Mouse (Mus musculus) myocyte (in vitro differentiated cells): ENCODE results near the gene Gm38392. TPM values are rescaled to one million over a fixed set of nuclear protein-coding genes. Genes with fewer than 3 reads are reported as not detected.

Experiments
- H3K27me3 ChIP-seq: one replicate; pipeline ENCODE4 v1.6.1; 2011; ENCODE audit not compliant: control insufficient read depth, insufficient read depth, insufficient read length
- H3K36me3 ChIP-seq: one replicate; pipeline ENCODE4 v1.6.1; 2011; ENCODE audit not compliant: control insufficient read depth, insufficient read depth
- H3K4me2 ChIP-seq: one replicate; pipeline ENCODE4 v1.6.1; 2011; ENCODE audit warnings: low read depth, control low read depth
- H3K4me3 ChIP-seq: one replicate; pipeline ENCODE4 v1.5.1; 2011; ENCODE audit warnings: mild to moderate bottlenecking, control low read depth, moderate library complexity
- H3K79me2 ChIP-seq: one replicate; pipeline ENCODE4 v1.6.1; 2011; ENCODE audit not compliant: control insufficient read depth, insufficient read depth
- H3ac ChIP-seq: one replicate; pipeline ENCODE4 v1.6.1; 2011; ENCODE audit not compliant: control insufficient read depth, insufficient read length
- CEBPB ChIP-seq: IDR thresholded peaks from 2 replicates; pipeline ENCODE4 v1.6.1; 2011; ENCODE audit warnings: mild to moderate bottlenecking, moderate library complexity; ENCODE audit not compliant: poor library complexity, insufficient read depth, severe bottlenecking
- E2F4 ChIP-seq: IDR thresholded peaks from one replicate; pipeline ENCODE4 v1.6.1; 2011; ENCODE audit warnings: mild to moderate bottlenecking, control low read depth, moderate library complexity; ENCODE audit not compliant: insufficient read depth
- MAX ChIP-seq: IDR thresholded peaks from one replicate; pipeline ENCODE4 v1.6.1; 2011; ENCODE audit warnings: low read depth, mild to moderate bottlenecking, control low read depth
- MYOD1 ChIP-seq, 3 experiments: IDR thresholded peaks; one replicate each; pipeline ENCODE4 v1.6.1; 2011; ENCODE audit warnings: control low read depth in 2 of 3, low read depth in 2 of 3, mild to moderate bottlenecking in 2 of 3, moderate library complexity in 1 of 3; ENCODE audit not compliant: insufficient read length in 2 of 3, control insufficient read depth in 1 of 3
- MYOG ChIP-seq, 3 experiments: IDR thresholded peaks; one replicate each; pipeline ENCODE4 v1.6.1; 2011; ENCODE audit warnings: control low read depth in 2 of 3, low read depth in 2 of 3, mild to moderate bottlenecking in 2 of 3; ENCODE audit not compliant: insufficient read length in 2 of 3, control insufficient read depth in 1 of 3, insufficient read depth in 1 of 3
- POLR2A ChIP-seq: IDR thresholded peaks from one replicate; pipeline ENCODE4 v1.6.1; 2011; ENCODE audit warnings: low read depth, mild to moderate bottlenecking, control low read depth, moderate library complexity; ENCODE audit not compliant: insufficient read length
- POLR2AphosphoS2 ChIP-seq: IDR thresholded peaks from one replicate; pipeline ENCODE4 v1.6.1; 2011; ENCODE audit warnings: low read depth, control low read depth; ENCODE audit not compliant: insufficient read length
- REST ChIP-seq: IDR thresholded peaks from one replicate; pipeline ENCODE4 v1.6.1; 2011; ENCODE audit warnings: mild to moderate bottlenecking, control low read depth, moderate library complexity; ENCODE audit not compliant: insufficient read depth, insufficient read length
- SRF ChIP-seq: IDR thresholded peaks from one replicate; pipeline ENCODE4 v1.6.1; 2011; ENCODE audit warnings: low read depth; ENCODE audit not compliant: control insufficient read depth, insufficient read length
- TCF12 ChIP-seq: IDR thresholded peaks from one replicate; pipeline ENCODE4 v1.6.1; 2011; ENCODE audit warnings: mild to moderate bottlenecking, control low read depth; ENCODE audit not compliant: poor library complexity, insufficient read depth, severe bottlenecking
- TCF3 ChIP-seq: IDR thresholded peaks from one replicate; pipeline ENCODE4 v1.6.1; 2011; ENCODE audit warnings: low read depth, control low read depth; ENCODE audit not compliant: insufficient read length
- USF1 ChIP-seq: IDR thresholded peaks from one replicate; pipeline ENCODE4 v1.6.1; 2011; ENCODE audit warnings: low read depth, mild to moderate bottlenecking, control low read depth, moderate library complexity
- polyA plus RNA-seq: library from polyadenylated mRNA; unstranded; fragments of >200 nt; fragmentation: generic; extraction: Trizol; gene quantifications from one replicate; pipeline ENCODE4 v1.2.1, GENCODE M21; 2012; ENCODE audit warnings: missing spikeins

Gene Gm38392
- polyA plus RNA-seq, 1 experiment = 0.06 TPM

GRCm38 (mm10) chr3:88217679-88218078 lies 69.3 kb downstream of the Gm38392 start:
- H3K36me3 ChIP-seq = no peaks in the 10 kb centered on the region
- no peak overlapping the region for H3K4me2 ChIP-seq
- no peak overlapping the region for H3ac ChIP-seq
- H3K27me3 ChIP-seq = peaks cover 47% of the 10 kb centered on the region
- no peak overlapping the region for H3K4me3 ChIP-seq
- TF ChIP-seq TCF3 (no peak), USF1 (no peak), POLR2A (no peak), POLR2AphosphoS2 (no peak), E2F4 (no peak), REST (no peak), TCF12 (no peak), MYOG (IDR thresholded peaks at IDR 0.05; ENCODE audit: control insufficient read depth in 1 of 3, insufficient read depth in 1 of 3, insufficient read length in 2 of 3, low read depth in 2 of 3) (no peak), MYOD1 (IDR thresholded peaks at IDR 0.05; ENCODE audit: control insufficient read depth in 1 of 3, insufficient read length in 2 of 3, low read depth in 2 of 3) (no peak), CEBPB (no peak), MAX (no peak), SRF (no peak)
- H3K79me2 ChIP-seq = no peaks in the 10 kb centered on the region

GRCm38 (mm10) chr3:88216534-88217326 lies 70.3 kb downstream of the Gm38392 start:
- H3K4me2 ChIP-seq = no peak overlapping the region
- H3K36me3 ChIP-seq = no peaks in the 10 kb centered on the region
- no peak overlapping the region for H3ac ChIP-seq
- no peaks in the 10 kb centered on the region for H3K79me2 ChIP-seq
- no peak overlapping the region for H3K4me3 ChIP-seq
- no peak for TF ChIP-seq POLR2AphosphoS2
- TF ChIP-seq E2F4 = no peak
- no peak for TF ChIP-seq MYOD1 (IDR thresholded peaks at IDR 0.05; ENCODE audit: control insufficient read depth in 1 of 3, insufficient read length in 2 of 3, low read depth in 2 of 3)
- no peak for TF ChIP-seq TCF3
- TF ChIP-seq CEBPB = no peak
- TF ChIP-seq USF1 = no peak
- TF ChIP-seq REST = no peak
- H3K27me3 ChIP-seq = peaks cover 51% of the 10 kb centered on the region

- TF ChIP-seq MYOD1 (IDR thresholded peaks at IDR 0.05; ENCODE audit: control insufficient read depth in 1 of 3, insufficient read length in 2 of 3, low read depth in 2 of 3) = no peak
- no peak for TF ChIP-seq POLR2A
- no peak for TF ChIP-seq POLR2AphosphoS2
- no peak for TF ChIP-seq SRF
- TF ChIP-seq TCF12 = no peak
- no peak for TF ChIP-seq E2F4
- TF ChIP-seq REST = no peak
- no peak for TF ChIP-seq MYOG (IDR thresholded peaks at IDR 0.05; ENCODE audit: control insufficient read depth in 1 of 3, insufficient read depth in 1 of 3, insufficient read length in 2 of 3, low read depth in 2 of 3)
- no peak for TF ChIP-seq CEBPB
- no peak for TF ChIP-seq USF1
- no peak for TF ChIP-seq MAX
- TF ChIP-seq TCF3 = no peak
- no peaks in the 10 kb centered on the region for H3K36me3 ChIP-seq
- H3K27me3 ChIP-seq = peaks cover 51% of the 10 kb centered on the region
- H3K4me3 ChIP-seq = no peak overlapping the region
- no peaks in the 10 kb centered on the region for H3K79me2 ChIP-seq
- H3ac ChIP-seq = no peak overlapping the region
- no peak overlapping the region for H3K4me2 ChIP-seq
Measured at GRCm38 (mm10) chr3:88216116-88216515, 70.9 kb downstream of the Gm38392 start.

GRCm38 (mm10) chr3:88215553-88216004 lies 71.4 kb downstream of the Gm38392 start:
- Histone ChIP-seq H3K4me3 (no peak overlapping the region), H3K36me3 (no peaks in the 10 kb centered on the region)
- no peak for TF ChIP-seq TCF3
- no peak for TF ChIP-seq POLR2A
- TF ChIP-seq SRF = no peak
- no peak for TF ChIP-seq REST
- TF ChIP-seq MYOD1 (IDR thresholded peaks at IDR 0.05; ENCODE audit: control insufficient read depth in 1 of 3, insufficient read length in 2 of 3, low read depth in 2 of 3) = no peak
- no peak for TF ChIP-seq CEBPB
- TF ChIP-seq MAX = no peak
- no peak for TF ChIP-seq MYOG (IDR thresholded peaks at IDR 0.05; ENCODE audit: control insufficient read depth in 1 of 3, insufficient read depth in 1 of 3, insufficient read length in 2 of 3, low read depth in 2 of 3)
- no peak for TF ChIP-seq TCF12
- no peak for TF ChIP-seq POLR2AphosphoS2

More at GRCm38 (mm10) chr3:88215553-88216004, 71.4 kb downstream of the Gm38392 start:
- H3K79me2 ChIP-seq = no peaks in the 10 kb centered on the region
- H3K4me2 ChIP-seq = no peak overlapping the region
- H3K27me3 ChIP-seq = peaks cover 51% of the 10 kb centered on the region
- H3ac ChIP-seq = no peak overlapping the region
